Mouse (Mus musculus) ES-CJ7 (cell line): Measurements from ENCODE around the gene Zmynd10.
A peak's percentile ranks its signal among the peaks of the same experiment; 100 is the strongest.

ENCODE experiments used
- DNase-seq: peaks from one replicate; pipeline ENCODE4 v3.0.0; 2011; ENCODE audit warnings: low read depth, low spot score

The Zmynd10 gene

GRCm38 (mm10) chr9:107539940-107540339 lies 7.2 kb upstream of the Zmynd10 start:
- DNase-seq, result no peak

GRCm38 (mm10) chr9:107540420-107540819 lies 6.7 kb upstream of the Zmynd10 start:
- no peak for DNase-seq

- DNase-seq, result no peak
These were observed 6.1 kb upstream of the Zmynd10 start for GRCm38 (mm10) chr9:107541005-107541404.

- peak; percentile 97 for DNase-seq
These were observed 5.4 kb upstream of the Zmynd10 start, which contains the start of the genes Cyb561d2 and Nprl2 for GRCm38 (mm10) chr9:107541474-107542351. Gene Cyb561d2, minus strand, starts transcription at chr9:107542193. Gene Nprl2, plus strand, starts transcription at chr9:107542226.

GRCm38 (mm10) chr9:107542352-107542686 lies 4.8 kb upstream of the Zmynd10 start:
- DNase-seq, result no peak

GRCm38 (mm10) chr9:107542721-107543120 lies 4.4 kb upstream of the Zmynd10 start:
- peak; percentile 44 for DNase-seq

- no peak for DNase-seq
These were observed 3.8 kb upstream of the Zmynd10 start for GRCm38 (mm10) chr9:107543299-107543698.

GRCm38 (mm10) chr9:107544196-107544700 lies 2.9 kb upstream of the Zmynd10 start:
- no peak for DNase-seq

- DNase-seq, result no peak
These were observed 2.4 kb upstream of the Zmynd10 start for GRCm38 (mm10) chr9:107544729-107545128.

GRCm38 (mm10) chr9:107545199-107545598 lies 1.9 kb upstream of the Zmynd10 start:
- DNase-seq, result no peak

GRCm38 (mm10) chr9:107545602-107546001 lies 1.5 kb upstream of the Zmynd10 start:
- peak; percentile 71 for DNase-seq

GRCm38 (mm10) chr9:107547957-107548356 lies 859 bp downstream of the Zmynd10 start:
- no peak for DNase-seq

- no peak for DNase-seq
These were observed 1.7 kb downstream of the Zmynd10 start for GRCm38 (mm10) chr9:107548820-107549219.

GRCm38 (mm10) chr9:107549297-107550074 lies 2.4 kb downstream of the Zmynd10 start:
- no peak for DNase-seq

- DNase-seq, result peak; percentile 64
These were observed 3.5 kb downstream of the Zmynd10 start for GRCm38 (mm10) chr9:107550491-107551116.

- DNase-seq, result no peak
These were observed 4.2 kb downstream of the Zmynd10 start, which contains the start of gene Rassf1 for GRCm38 (mm10) chr9:107551117-107551889. Gene Rassf1, plus strand, starts transcription at chr9:107551555.

- DNase-seq, result no peak
These were observed 4.8 kb downstream of the Zmynd10 start for GRCm38 (mm10) chr9:107551890-107552355.

- no peak for DNase-seq
These were observed 5.7 kb downstream of the Zmynd10 start for GRCm38 (mm10) chr9:107552690-107553393.

GRCm38 (mm10) chr9:107553541-107554318 lies 6.6 kb downstream of the Zmynd10 start:
- no peak for DNase-seq
